Mouse (Mus musculus): ENCODE measurements around the gene Aph1a. TPM values are rescaled to one million over a fixed set of nuclear protein-coding genes. Genes with fewer than 3 reads are reported as not detected.

Aph1a gene
- total RNA-seq, 2 experiments from 2014 or later, result 68.2 to 72.9 TPM

GRCm38 (mm10) chr3:95865050-95865449, 28.7 kb upstream of the Aph1a start:
- peak; percentile 58 to 65 for DNase-seq (ENCODE audit: extremely low spot score in 1 of 2, low spot score in 2 of 2)
- intact Hi-C loops (cut with DNase I), result no loop called here
- TF ChIP-seq CTCF (IDR thresholded peaks at IDR 0.05), result no peak
- H3K4me3 ChIP-seq, result no peak overlapping the region
- H3K27ac ChIP-seq, result peak overlapping the region; percentile 95

GRCm38 (mm10) chr3:95865571-95865970, 28.2 kb upstream of the Aph1a start:
- DNase-seq (ENCODE audit: extremely low spot score in 1 of 2, low spot score in 2 of 2), result no peak
- intact Hi-C loops (cut with DNase I), result no loop called here
- Histone ChIP-seq H3K4me3 (no peak overlapping the region), H3K27ac (peak overlapping the region; percentile 95)
- TF ChIP-seq CTCF (IDR thresholded peaks at IDR 0.05), result no peak

- TF ChIP-seq CTCF (IDR thresholded peaks at IDR 0.05), result no peak
- intact Hi-C loops (cut with DNase I), result no loop called here
- Histone ChIP-seq H3K4me3 (no peak overlapping the region), H3K27ac (peak overlapping the region; percentile 95; the same call in 1 of the 2 replicates)
- no peak for DNase-seq (ENCODE audit: extremely low spot score in 1 of 2, low spot score in 2 of 2)
Measured at GRCm38 (mm10) chr3:95866071-95866470, 27.7 kb upstream of the Aph1a start.

DNA sequence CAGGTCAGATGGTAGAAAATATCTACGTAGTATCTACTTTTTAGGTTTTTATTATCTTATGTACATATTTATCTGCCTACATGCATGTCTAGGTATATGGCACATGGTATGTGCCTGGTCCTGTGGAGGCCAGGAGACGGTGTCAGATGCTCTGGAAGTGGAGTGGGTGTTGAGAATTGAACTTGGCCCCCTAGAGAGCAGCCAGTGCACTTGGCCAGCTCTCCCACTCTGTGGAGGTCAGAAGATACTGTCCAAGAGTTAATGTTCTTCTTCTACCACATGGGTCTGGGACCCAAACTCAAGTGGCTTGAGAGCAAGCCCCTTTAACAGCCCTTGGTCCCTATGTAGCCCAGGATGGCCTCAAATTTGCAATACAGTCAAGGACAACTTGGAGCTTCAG, 26.4 kb upstream of the Aph1a start:
- no peak overlapping the region for H3K4me3 ChIP-seq
- H3K27ac ChIP-seq, result no peak overlapping the region
- DNase-seq (ENCODE audit: extremely low spot score in 1 of 2, low spot score in 2 of 2), result no peak
- intact Hi-C loops (cut with DNase I), result no loop called here
- TF ChIP-seq CTCF (IDR thresholded peaks at IDR 0.05), result no peak

DNA sequence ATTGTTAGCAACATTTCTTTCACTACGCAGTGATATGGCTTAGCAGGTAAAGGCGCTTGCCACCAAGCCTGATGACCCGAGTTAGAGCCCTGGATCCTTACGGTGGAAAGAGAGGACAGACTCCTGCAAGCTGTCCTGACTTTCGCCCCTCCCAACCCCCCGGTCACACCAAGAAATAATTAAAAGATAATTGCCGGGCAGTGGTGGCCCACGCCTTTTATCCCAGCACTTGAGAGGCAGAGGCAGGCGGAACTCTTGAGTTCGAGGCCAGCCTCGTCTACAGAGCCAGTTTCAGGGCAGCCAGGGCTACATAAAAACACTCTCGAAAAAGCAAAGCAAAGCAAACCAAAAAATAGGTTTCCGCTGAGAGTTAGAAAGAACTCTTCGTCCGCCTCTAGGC, 22.8 kb upstream of the Aph1a start:
- intact Hi-C loops (cut with DNase I), result no loop called here
- TF ChIP-seq CTCF (IDR thresholded peaks at IDR 0.05), result no peak
- Histone ChIP-seq H3K4me3 (peak overlapping the region; percentile 59), H3K27ac (peak overlapping the region; percentile 93)
- no peak for DNase-seq (ENCODE audit: extremely low spot score in 1 of 2, low spot score in 2 of 2)

GRCm38 (mm10) chr3:95871392-95871867, 22.3 kb upstream of the Aph1a start, which contains the start of gene Mrps21:
TSS of gene Mrps21 (minus strand) at chr3:95871519.
- peak within 1 kb of the TSS; percentile 93 for H3K27ac ChIP-seq
- no peak for TF ChIP-seq CTCF (IDR thresholded peaks at IDR 0.05)
- DNase-seq (ENCODE audit: extremely low spot score in 1 of 2, low spot score in 2 of 2), result peak; percentile 85 to 86
- intact Hi-C loops (cut with DNase I), result no loop called here
- peak within 1 kb of the TSS; percentile 59 for H3K4me3 ChIP-seq

- no peak for TF ChIP-seq CTCF (IDR thresholded peaks at IDR 0.05)
- DNase-seq (ENCODE audit: extremely low spot score in 1 of 2, low spot score in 2 of 2), result no peak
- intact Hi-C loops (cut with DNase I), result no loop called here
- Histone ChIP-seq H3K27ac (peak overlapping the region; percentile 93; the same call in 1 of the 2 replicates), H3K4me3 (peak overlapping the region; percentile 59)
Measured at GRCm38 (mm10) chr3:95872048-95872447, 21.7 kb upstream of the Aph1a start.

DNA sequence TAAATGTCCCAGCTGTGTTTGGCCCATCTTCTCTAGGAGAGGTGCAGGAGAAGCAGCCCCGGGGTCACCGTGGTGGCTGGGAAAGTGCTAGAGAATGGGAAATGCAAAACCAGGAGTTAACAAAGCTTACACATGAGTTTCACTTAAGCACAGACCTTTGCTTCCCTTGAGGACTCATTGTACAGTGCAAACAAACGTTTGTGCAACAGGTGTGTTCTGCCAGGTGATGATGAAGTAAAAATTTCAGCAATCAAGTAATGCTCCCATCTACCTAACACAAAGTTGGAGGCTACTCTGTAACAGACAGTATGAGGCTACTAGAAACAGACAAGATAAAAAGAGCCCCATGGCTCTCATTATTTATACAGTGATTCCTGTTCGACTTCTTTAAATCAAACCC, 14.7 kb upstream of the Aph1a start:
- H3K27ac ChIP-seq, result no peak overlapping the region
- H3K4me3 ChIP-seq, result no peak overlapping the region
- DNase-seq (ENCODE audit: extremely low spot score in 1 of 2, low spot score in 2 of 2), result no peak
- TF ChIP-seq CTCF (IDR thresholded peaks at IDR 0.05), result no peak
- intact Hi-C loops (cut with DNase I), result no loop called here

DNA sequence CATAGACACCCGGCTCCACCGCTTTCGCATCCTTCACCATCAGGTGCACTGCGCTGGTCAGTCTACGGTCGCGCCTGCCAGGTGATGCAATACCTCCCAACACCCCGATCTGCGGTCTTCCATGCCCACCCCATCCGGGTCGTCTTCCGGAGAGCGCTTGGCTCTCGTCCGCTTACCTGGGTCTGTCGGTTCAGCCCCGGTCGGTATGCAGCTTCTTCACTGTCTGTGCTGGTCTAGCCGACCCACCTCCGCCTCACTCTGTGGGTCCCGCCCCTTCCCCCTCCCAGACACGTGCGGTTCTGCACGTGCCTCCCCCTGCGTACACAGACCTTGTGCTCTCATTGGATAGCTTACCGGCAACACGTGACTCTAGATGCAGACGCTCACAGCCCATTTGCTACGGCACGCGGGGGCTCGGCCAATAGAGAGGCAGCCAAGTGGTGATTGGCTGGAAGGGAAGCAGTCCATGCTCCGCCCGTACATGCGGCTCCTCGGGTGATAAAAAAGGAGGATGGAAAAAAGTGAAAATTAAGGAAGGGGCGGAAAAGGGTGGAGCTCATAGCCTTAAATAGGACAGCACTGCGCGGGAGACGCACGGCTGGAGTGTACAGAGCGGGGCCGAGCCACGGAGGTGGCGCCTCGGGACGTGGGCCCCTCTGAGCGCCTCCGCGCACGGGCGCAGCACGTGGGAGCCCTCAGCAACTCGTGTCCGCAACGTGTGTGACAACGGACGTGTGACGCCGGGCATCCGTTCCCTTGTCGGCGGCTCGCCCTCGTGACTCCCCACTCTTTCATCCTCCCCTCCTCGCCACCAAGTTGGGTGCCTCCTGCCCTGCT, 11.6 kb upstream of the Aph1a start, which contains the start of gene Ciart:
Gene Ciart, minus strand, starts transcription at position 273 of the 837 bp plus-strand sequence.
- Histone ChIP-seq H3K27ac (peak within 1 kb of the TSS; percentile 96), H3K4me3 (peak within 1 kb of the TSS; percentile 69)
- peak; percentile 91 to 94 for DNase-seq (ENCODE audit: extremely low spot score in 1 of 2, low spot score in 2 of 2)
- intact Hi-C loops (cut with DNase I), result loop anchor here (2.0 to 5.0 kb wide), 2 partner anchors 47 to 70 kb away; partner anchors contain the start of gene Anp32e
- no peak for TF ChIP-seq CTCF (IDR thresholded peaks at IDR 0.05)

DNA sequence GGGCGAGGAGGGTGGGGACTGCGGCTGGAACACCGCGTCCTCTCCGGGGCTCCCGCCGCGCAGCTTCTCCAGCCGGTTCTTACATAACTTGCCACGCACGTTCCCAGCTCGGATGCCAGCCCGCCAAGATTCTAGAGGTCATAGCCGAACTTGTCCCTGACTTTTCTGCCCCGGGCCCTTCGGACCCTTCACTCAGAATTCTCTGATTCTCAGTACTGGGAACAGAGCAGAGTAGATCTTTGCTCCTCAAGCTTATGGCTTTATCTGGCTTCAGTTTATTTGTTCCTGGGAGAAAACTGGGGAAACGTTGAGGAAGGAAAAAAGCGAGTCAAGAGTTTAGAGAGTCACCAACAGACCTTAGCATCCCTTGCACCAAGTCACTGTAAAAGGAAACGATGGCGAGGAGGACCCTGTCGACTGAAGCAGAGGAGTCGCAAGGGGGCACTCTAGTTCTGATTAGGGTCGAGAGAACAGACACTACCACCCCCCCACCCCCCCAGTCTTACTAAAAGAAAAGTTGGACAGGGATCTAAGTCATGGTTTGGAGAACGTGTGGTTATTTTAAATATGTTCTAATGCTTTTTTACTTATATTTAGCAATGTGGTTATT, 10.8 kb upstream of the Aph1a start:
- intact Hi-C loops (cut with DNase I), result loop anchor here (1.0 to 5.0 kb wide), 3 partner anchors 23 to 69 kb away; partner anchors contain the start of gene Anp32e
- Histone ChIP-seq H3K4me3 (peak overlapping the region; percentile 69), H3K27ac (peak overlapping the region; percentile 96)
- DNase-seq (ENCODE audit: extremely low spot score in 1 of 2, low spot score in 2 of 2), result peak; percentile 65 to 67
- TF ChIP-seq CTCF (IDR thresholded peaks at IDR 0.05), result peak; percentile 66

DNA sequence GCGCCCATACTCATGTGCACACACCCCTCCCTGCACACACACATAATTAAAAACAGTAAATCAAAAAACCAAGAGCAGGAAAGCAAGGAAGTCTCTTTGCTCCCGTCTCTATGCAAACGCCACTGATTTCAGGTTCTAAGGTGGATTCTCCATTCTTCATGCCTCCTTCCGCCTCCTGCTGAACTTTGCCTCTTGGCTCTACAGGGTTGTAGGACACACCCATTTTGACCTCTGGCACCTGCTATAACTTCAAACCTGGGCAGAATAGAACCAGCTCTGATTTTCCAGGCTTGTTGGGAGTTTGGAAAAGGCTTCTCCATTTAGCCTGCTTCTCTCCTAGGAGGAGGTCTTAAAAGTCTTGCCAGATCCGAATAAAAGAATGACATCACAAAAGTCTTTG, 9.4 kb upstream of the Aph1a start:
- Histone ChIP-seq H3K27ac (no peak overlapping the region), H3K4me3 (no peak overlapping the region)
- DNase-seq (ENCODE audit: extremely low spot score in 1 of 2, low spot score in 2 of 2), result no peak
- TF ChIP-seq CTCF (IDR thresholded peaks at IDR 0.05), result no peak
- intact Hi-C loops (cut with DNase I), result loop anchor here (5.0 kb wide), 1 partner anchor 68 kb away; no protein-coding TSS in a partner anchor

- H3K27ac ChIP-seq, result no peak overlapping the region
- no peak for DNase-seq (ENCODE audit: extremely low spot score in 1 of 2, low spot score in 2 of 2)
- intact Hi-C loops (cut with DNase I), result no loop called here
- TF ChIP-seq CTCF (IDR thresholded peaks at IDR 0.05), result no peak
- no peak overlapping the region for H3K4me3 ChIP-seq
Measured at GRCm38 (mm10) chr3:95887596-95887995, 6.2 kb upstream of the Aph1a start.

Data from left cerebral cortex, adult 2 months (tissue).